Mouse (Mus musculus): Measurements from ENCODE around the gene Prps1l1.
A peak's percentile ranks its signal among the peaks of the same experiment; 100 is the strongest.

Gene Prps1l1

DNA sequence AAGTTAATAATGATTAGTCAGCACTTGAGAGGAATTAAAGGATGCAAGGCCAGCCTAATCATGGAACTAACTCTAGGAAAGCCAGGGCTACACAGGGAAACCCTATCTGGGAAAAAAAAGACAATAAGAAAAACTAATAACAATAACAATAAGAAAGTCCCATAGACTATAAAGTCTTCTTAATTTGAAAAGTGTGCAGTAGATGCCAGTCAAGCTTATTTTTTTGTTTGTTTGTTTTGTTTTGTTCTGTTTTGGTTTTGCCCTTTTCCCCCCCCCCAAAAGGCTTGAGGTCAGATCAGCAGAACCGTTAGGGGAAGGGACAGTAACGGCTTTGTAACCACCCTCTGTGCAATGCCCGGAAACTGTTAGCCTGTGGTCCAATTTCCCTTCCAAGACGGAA lies at the start of gene Prps1l1:
TSS of gene Prps1l1 (plus strand) at position 301 of the 400 bp plus-strand sequence.
- no peak for DNase-seq

DNA sequence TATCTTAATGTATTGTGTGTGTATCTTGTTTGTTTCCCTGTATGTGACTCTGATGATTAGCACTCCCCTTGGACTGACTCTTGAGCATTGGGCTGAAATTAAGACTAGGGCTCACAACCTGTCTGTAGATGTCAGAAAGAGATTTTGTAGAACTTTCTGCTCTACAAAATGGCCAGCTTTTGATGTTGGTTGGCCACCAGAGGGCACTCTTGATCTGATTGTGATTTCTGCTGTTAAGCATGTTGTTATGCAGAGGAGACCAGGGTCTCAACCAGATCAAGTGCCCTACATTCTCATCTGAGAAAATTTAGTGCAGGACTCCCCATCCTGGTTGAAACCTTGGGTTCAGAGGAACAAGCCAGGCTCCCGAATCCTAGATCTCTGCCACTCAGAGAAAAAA lies 46.6 kb upstream of the Prps1l1 start:
- DNase-seq, result peak; percentile 37 to 39

DNA sequence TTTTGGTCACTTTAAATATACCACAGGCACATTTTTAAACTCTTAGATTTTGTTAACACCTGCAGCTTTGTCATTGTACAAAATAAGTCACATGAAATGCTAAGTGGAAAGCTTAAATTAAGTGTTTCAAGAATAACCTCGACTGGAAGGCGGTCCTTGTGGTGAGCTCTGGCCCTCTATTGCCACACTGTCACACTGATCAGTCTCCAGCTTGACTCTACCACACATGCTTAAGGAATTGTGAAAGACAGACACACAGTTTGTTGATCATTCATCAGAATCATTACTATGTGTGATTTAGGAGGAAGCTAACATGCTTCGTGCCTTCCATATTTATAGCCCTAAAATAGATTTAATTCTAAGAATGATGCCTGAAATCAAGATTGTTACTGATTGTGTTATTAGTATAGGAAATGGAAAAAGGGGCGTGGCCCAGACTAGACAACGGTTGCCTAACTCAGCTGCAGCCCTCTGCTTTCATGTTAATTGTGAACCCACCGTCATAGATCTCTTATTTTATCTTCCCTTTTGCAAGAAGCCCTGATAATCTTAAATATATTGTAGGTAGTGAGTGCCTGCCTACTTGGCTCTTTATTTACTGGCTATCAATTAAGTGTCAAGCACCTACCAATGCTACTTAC lies 35.4 kb upstream of the Prps1l1 start:
- no peak for DNase-seq

DNA sequence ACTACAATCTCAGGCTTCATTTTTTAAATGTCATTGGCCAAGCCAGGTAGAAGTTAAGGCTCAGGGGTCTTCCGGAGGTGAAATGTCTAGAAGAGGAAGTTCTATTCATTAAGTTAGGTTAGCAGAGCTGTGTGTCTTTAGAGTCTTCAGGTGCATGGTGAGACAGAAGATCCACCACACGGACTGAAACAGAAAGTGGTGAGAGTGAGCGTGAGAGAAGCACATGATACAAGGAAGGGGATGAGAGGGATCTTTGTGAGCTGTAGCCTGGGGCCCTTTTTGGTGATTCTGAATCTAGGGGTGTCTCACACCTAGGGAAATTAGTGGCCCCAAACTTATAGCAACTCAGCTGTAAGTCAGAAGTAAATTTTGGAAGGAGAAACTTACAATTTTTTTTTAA lies 8.6 kb upstream of the Prps1l1 start:
- DNase-seq, result no peak

- DNase-seq, result no peak
These were observed 1.3 kb downstream of the Prps1l1 start for GRCm38 (mm10) chr12:34985865-34986264.

GRCm38 (mm10) chr12:34989537-34990200 lies 5.1 kb downstream of the Prps1l1 start:
- DNase-seq, result no peak

DNA sequence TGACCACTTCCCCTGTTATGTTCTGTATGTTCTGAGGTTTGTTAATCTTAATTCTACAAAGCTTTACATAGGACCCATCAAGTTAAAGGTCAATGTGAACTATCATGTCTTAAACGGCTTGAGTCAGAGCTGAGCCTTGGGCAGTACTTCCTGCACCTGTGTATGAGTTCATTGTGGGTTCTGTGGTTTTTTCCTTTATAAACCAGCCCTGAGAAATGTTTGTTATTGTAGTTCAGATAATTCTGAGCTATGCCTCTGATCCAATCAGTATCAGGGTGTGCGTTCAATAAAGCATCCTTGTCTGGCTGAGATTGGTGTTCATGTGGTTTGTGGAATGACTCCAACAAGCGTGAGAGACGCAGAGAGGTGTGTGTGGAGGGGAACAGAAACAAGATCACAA lies 5.8 kb downstream of the Prps1l1 start:
- no peak for DNase-seq

DNA sequence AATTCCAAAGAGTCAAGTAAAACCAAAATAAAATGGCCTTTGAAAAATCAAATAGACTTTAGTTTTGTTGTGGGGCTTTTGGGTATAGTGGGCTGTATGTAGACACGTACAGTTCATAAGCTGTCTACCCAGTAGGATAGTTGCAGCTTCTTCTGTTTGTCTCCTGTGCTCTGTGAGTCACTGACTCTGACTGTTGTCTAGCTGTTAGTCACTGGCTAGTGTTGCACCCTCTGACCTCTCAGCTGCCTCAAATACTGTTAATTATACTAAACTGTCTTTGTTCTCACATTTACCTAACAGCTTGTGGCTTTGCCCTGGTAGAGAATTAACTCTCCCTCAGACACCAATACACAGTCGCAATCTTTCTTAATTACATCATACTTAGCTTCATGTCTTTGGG lies 7.3 kb downstream of the Prps1l1 start:
- DNase-seq, result no peak

DNA sequence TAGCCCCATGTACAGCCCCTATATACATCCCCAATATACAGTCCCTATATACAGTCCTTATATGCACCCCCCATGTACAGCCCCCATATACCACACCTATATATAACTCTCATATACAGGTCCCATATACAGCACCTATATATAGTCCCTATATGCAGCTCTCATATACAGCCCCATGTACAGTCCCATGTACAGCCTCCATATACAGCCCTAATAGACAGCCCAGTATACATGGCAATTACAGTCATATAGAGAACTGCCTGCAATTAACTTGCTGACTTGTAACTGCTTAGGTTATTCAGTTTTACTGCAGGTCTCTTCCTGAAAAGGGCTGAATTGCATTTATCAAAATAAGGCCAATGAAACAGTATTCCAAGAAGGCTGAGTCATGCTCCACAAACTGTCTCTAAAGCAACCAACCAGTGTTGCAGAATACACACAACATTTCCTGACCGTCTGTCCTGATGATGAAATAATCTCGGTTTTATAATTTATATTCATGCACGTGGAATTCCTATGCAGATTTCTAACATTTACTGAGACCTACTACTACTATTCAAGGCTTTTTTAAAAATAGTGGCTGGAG lies 13.1 kb downstream of the Prps1l1 start:
- no peak for DNase-seq

DNA sequence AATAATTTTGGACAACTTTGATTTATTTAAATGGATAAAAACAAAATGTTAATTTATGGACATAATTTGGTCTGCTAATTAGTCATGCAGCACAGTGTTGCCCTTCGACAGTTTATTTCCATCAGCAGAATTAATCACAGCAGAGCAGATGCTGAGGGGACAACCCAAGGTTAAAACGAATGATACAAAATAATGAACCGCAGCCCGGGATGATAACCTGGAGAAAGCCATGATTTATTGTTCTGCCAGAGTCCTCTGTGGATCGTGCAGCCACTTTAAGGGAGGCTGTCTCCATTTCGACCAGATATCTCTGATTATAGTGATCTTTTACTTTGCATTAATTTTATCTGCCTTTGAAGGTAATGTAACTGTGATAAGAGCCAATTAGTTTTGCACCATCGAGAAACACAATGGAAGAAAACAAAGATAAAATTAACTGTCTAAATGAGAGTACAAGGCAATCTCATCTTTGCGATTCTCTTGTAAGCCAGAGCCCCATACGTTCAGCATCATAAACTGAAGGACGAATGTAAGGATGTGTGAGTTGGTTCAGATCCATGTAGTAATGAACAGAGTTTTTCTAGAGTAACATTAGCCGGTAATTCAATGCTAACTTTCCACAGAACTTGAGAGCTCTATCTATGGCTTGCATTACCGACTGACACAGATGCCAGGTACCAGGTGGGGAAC lies 14.4 kb downstream of the Prps1l1 start:
- DNase-seq, result no peak

DNA sequence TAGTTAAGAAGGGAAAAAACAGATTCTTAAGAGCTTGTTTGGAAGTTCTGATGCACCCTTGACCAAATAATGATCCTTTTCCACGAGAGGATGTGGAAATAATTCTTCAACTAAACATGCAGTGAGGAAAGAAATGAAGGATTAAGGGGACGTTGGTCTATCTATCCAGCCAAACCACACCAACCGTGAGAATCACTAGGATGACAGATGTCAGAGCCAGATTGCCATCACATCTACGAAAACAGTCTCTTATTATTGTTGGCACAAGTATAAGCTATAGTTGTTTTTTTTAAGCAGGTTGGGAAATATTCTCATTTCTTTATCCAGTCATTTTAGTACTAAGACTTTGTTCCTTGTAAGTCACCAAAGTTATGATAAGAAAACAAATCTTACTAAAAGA lies 15.8 kb downstream of the Prps1l1 start:
- peak in 1 of 2 experiments; percentile 9 for DNase-seq

GRCm38 (mm10) chr12:35005748-35006147 lies 21.2 kb downstream of the Prps1l1 start:
- no peak for DNase-seq

- no peak for DNase-seq
These were observed 23.3 kb downstream of the Prps1l1 start for GRCm38 (mm10) chr12:35007851-35008250.

GRCm38 (mm10) chr12:35008340-35009137 lies 24.0 kb downstream of the Prps1l1 start:
- peak; percentile 17 to 46 for DNase-seq

DNA sequence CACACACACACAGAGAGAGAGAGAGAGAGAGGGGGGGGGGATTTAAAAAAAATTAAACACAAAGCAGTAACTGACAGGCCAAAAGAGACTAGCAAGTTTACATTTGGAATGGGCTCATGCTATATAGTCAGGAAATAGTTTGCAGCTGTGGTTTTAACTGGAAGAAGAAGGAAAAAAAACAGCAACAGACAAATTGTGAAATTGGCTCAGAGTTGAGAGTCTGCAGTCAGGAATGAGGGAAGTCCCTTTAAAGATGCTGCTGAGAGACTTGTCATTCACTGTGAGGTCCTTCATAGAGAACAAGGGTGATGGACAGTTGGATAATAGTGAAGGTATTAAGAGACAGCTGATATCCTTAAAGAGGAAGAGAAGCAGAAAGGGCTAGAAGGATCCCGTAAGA lies 26.9 kb downstream of the Prps1l1 start:
- DNase-seq, result no peak

GRCm38 (mm10) chr12:35013950-35014349 lies 29.4 kb downstream of the Prps1l1 start:
- no peak for DNase-seq

GRCm38 (mm10) chr12:35016056-35016455 lies 31.5 kb downstream of the Prps1l1 start:
- peak; percentile 16 to 38 for DNase-seq

- no peak for DNase-seq
These were observed 32.1 kb downstream of the Prps1l1 start for GRCm38 (mm10) chr12:35016481-35017250.

DNA sequence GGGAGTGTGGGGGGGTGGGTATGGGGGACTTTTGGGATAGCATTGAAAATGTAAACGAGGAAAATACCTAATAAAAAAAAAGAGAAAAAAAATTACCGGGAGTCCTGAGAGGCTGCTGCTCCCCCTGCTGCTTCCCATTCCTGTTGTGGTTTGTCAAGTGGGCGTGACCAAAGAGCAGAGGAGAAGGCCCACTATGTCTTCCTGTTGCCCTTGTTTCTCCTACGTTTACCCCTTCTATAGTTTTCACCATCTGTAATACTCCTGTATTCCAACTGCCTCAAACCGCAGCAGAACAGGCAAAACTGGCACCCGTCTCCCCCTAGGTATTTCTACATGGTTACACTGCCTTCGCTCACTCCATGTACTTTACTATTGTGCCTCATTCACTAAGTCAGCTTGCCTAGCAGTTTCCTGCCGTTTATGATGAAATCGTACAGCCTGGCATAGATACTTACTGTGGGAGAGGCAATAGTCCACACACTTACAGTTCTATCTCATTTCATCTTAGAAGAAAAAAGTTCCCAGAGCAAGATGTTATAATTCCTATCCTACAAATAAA lies 34.2 kb downstream of the Prps1l1 start:
- no peak for DNase-seq

- no peak for DNase-seq
These were observed 36.7 kb downstream of the Prps1l1 start for GRCm38 (mm10) chr12:35021285-35021684.

DNA sequence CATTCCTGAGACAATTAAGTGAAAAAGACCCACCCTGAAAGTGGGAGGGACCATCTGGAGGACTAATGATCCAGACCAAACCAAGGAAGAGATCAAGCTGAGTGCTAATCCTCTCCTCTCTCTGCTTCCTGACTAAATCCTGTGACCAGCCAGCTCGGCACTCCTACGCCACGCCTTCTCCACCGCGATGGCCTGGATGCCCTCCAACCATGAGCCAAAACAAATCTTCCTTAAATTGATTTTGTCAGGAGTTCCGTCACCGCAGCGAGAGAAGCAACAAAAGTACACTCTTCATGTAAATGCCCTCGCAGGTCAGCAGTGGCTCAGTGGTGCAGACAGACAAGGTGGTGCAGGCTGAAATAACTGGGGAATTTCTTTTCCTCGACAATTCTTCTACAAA lies 37.5 kb downstream of the Prps1l1 start:
- peak; percentile 15 to 31 for DNase-seq

Measured in cerebellum, postnatal 10 days (tissue).